Comparison of ENCODE assay signal across 8 mouse cellular contexts in the genomic region with DNA sequence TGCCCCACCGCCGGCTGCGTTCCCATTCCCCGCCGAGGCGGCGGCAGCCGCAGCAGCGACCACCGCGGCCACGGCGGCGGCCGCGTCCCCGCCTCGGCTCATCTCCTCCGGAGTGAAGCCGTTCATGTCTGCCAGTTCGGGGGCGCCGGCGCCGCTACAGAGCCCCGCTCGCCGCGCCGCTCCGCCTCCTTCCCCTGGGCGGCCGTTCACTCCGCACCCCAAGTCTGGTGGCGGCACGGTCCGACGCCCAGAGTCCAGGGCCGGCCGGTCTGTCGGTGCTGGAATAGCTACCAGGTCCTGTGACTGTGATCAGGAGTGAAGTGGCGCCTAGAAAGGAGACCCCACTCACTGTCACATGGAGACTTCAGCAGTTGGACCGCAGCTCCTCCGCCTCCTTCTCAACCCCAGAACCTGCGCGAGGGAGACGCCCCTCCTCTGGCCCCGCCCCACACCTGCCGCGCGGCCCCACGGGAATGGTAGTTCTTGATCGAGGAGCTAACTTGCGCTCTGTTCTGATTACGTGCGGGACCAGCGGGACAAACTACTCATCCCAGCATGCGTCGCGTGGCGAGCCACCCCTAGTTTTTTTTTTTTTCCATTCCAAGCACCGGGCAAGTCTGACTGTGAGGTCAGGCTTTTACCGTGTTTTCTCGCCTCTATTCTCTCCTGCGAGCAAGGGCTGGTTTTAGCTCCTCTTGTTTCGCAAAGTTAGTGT. TPM values are rescaled to one million over a fixed set of nuclear protein-coding genes. Genes with fewer than 3 reads are reported as not detected.
DNase-seq lines count a peak whose midpoint lies in the region; ATAC-seq and TF ChIP-seq lines count a peak whose summit lies in the region.

A gene (minus strand): TSS at position 420 of the 715 bp plus-strand sequence.

- H3K4me3 ChIP-seq in G1E (ENCODE audit: low read depth, low read length) = peak within 1 kb of the TSS; percentile 95
- peak within 1 kb of the TSS; percentile 99 for H3K4me3 ChIP-seq in forebrain, embryonic 16.5 days (replicated peaks; ENCODE audit: low read length)
- H3K4me3 ChIP-seq in layer of hippocampus, adult 2 months = peak within 1 kb of the TSS; percentile 97
- H3K4me3 ChIP-seq in lung, embryonic 14.5 days (ENCODE audit: low read depth, low read length) = peak within 1 kb of the TSS; percentile 87
- peak within 1 kb of the TSS; percentile 84 for H3K4me3 ChIP-seq in olfactory bulb, adult 2 months (ENCODE audit: insufficient read depth, low read depth, low read length)
- H3K4me3 ChIP-seq in thymus, adult 2 months (ENCODE audit: control insufficient read depth, insufficient read depth, low read length) = peak within 1 kb of the TSS; percentile 90

- TF ChIP-seq CTCF in G1E (IDR thresholded peaks at IDR 0.05; ENCODE audit: low read depth, low read length) = no peak
- TF ChIP-seq CTCF in layer of hippocampus, adult 2 months (conservative IDR thresholded peaks at IDR 0.05) = no peak
- TF ChIP-seq CTCF in lung, embryonic 14.5 days (IDR thresholded peaks at IDR 0.05; ENCODE audit: low read depth) = no peak
- TF ChIP-seq CTCF in olfactory bulb, adult 2 months (IDR thresholded peaks at IDR 0.05; ENCODE audit: insufficient read depth, low read depth, low read length) = no peak
- no peak for TF ChIP-seq CTCF in thymus, adult 2 months (IDR thresholded peaks at IDR 0.05; ENCODE audit: borderline replicate concordance, control insufficient read depth, extremely low read depth, insufficient read depth, low read length, poor library complexity)

- peak; percentile 44; the same call in 1 of the 2 replicates for TF ChIP-seq POLR2A in olfactory bulb, adult 2 months (IDR thresholded peaks at IDR 0.05; ENCODE audit: insufficient read depth, low read depth, low read length)
- TF ChIP-seq POLR2A in thymus, adult 2 months (IDR thresholded peaks at IDR 0.05; ENCODE audit: control insufficient read depth, extremely low read depth, insufficient read depth, low read length, poor library complexity) = peak; percentile 78

- peak within 1 kb of the TSS; percentile 82 for H3K4me2 ChIP-seq in forebrain, embryonic 16.5 days (ENCODE audit: low read length)
- peak within 1 kb of the TSS; percentile 78 for H3K4me2 ChIP-seq in lung, embryonic 14.5 days

- peaks cover 25% of the 10 kb centered on the region for H3K36me3 ChIP-seq in G1E (replicated peaks)
- H3K36me3 ChIP-seq in forebrain, embryonic 16.5 days (ENCODE audit: control insufficient read depth, insufficient read depth) = peaks cover 2% of the 10 kb centered on the region; the same call in 1 of the 2 replicates
- H3K36me3 ChIP-seq in lung, embryonic 14.5 days (ENCODE audit: insufficient read depth) = peaks cover 7% of the 10 kb centered on the region; the same call in 1 of the 2 replicates
- no peaks in the 10 kb centered on the region for H3K36me3 ChIP-seq in thymus, adult 2 months (ENCODE audit: control insufficient read depth, insufficient read depth, low read length)

- intact Hi-C loops in heart, postnatal 36 days (cut with DNase I) = loop anchor here (1.0 to 5.0 kb wide), 5 partner anchors 21 to 935 kb away; a partner anchor contains a TSS

- no peaks in the 10 kb centered on the region for H3K27me3 ChIP-seq in G1E (ENCODE audit: insufficient read depth, low read length)
- H3K27me3 ChIP-seq in forebrain, embryonic 16.5 days (replicated peaks; ENCODE audit: control insufficient read depth, insufficient read depth, low read length) = no peaks in the 10 kb centered on the region
- no peaks in the 10 kb centered on the region for H3K27me3 ChIP-seq in lung, embryonic 14.5 days (ENCODE audit: insufficient read depth, low read length)
- no peaks in the 10 kb centered on the region for H3K27me3 ChIP-seq in thymus, adult 2 months (ENCODE audit: control insufficient read depth, insufficient read depth, low read length)

- H3K27ac ChIP-seq in forebrain, embryonic 16.5 days (ENCODE audit: low read length) = peak within 1 kb of the TSS; percentile 99
- peak within 1 kb of the TSS; percentile 88 for H3K27ac ChIP-seq in layer of hippocampus, adult 2 months
- H3K27ac ChIP-seq in lung, embryonic 14.5 days (ENCODE audit: low read depth) = peak within 1 kb of the TSS; percentile 93
- peak within 1 kb of the TSS; percentile 44 for H3K27ac ChIP-seq in olfactory bulb, adult 2 months (ENCODE audit: insufficient read depth, low read depth, low read length)
- peak within 1 kb of the TSS; percentile 81 for H3K27ac ChIP-seq in thymus, adult 2 months (ENCODE audit: control insufficient read depth, insufficient read depth, low read length)

- peak; percentile 84 for DNase-seq in G1E (ENCODE audit: low spot score)
- peak; percentile 97 to 99 for DNase-seq in cerebellum, adult 18-20 months
- peak; percentile 98 to 99 for DNase-seq in heart, postnatal 36 days
- peak; percentile 97 to 99 for DNase-seq in layer of hippocampus, adult 2 months (ENCODE audit: low spot score in 2 of 2)
- peak; percentile 98 for DNase-seq in lung, embryonic 14.5 days
- DNase-seq in thymus, adult 2 months = peak; percentile 99

- ATAC-seq in G1E (ENCODE audit: extremely low read depth, insufficient number of reproducible peaks, low FRiP score, poor library complexity, severe bottlenecking) = peak; percentile 96
- peak; percentile 97 for ATAC-seq in forebrain, embryonic 16.5 days
- ATAC-seq in lung, embryonic 14.5 days (ENCODE audit: insufficient read depth) = peak; percentile 98

- H3K9me3 ChIP-seq in G1E (replicated peaks) = no peaks in the 10 kb centered on the region
- H3K9me3 ChIP-seq in forebrain, embryonic 16.5 days (ENCODE audit: control insufficient read depth, low read length) = no peaks in the 10 kb centered on the region
- H3K9me3 ChIP-seq in lung, embryonic 14.5 days (ENCODE audit: low read depth, low read length) = no peaks in the 10 kb centered on the region

- under 1% methylated on average over 65 of the region's 66 CpGs for WGBS in forebrain, embryonic 16.5 days
- WGBS in lung, embryonic 14.5 days = under 1% methylated on average over 65 of the region's 66 CpGs
- WGBS in olfactory bulb, adult 2 months = under 1% methylated on average over 66 of the region's 66 CpGs
- under 1% methylated on average over 66 of the region's 66 CpGs for WGBS in thymus, adult 2 months

- peaks cover 25% of the 10 kb centered on the region for H3K4me1 ChIP-seq in G1E (ENCODE audit: insufficient read depth, low read depth, low read length)
- peaks cover 7% of the 10 kb centered on the region for H3K4me1 ChIP-seq in forebrain, embryonic 16.5 days (replicated peaks; ENCODE audit: control insufficient read depth, insufficient read depth, low read length)
- peaks cover 2% of the 10 kb centered on the region; the same call in 1 of the 2 replicates for H3K4me1 ChIP-seq in lung, embryonic 14.5 days (ENCODE audit: insufficient read depth)
- no peaks in the 10 kb centered on the region; the same call in 1 of the 2 replicates for H3K4me1 ChIP-seq in olfactory bulb, adult 2 months (ENCODE audit: control insufficient read depth, insufficient read depth, low read length)
- H3K4me1 ChIP-seq in thymus, adult 2 months (replicated peaks; ENCODE audit: control insufficient read depth, insufficient read depth, low read length) = 0 out of 2 replicates have a peak, but pooled peaks cover 2% of the 10 kb centered on the region

- peak within 1 kb of the TSS; percentile 94 for H3K9ac ChIP-seq in forebrain, embryonic 16.5 days (replicated peaks; ENCODE audit: low read depth, low read length)
- peak within 1 kb of the TSS; percentile 87 for H3K9ac ChIP-seq in lung, embryonic 14.5 days

RNA-seq across cellular contexts. Expression of the gene that starts here (rescaled TPM):
- 17.3 and 17.4 TPM in 2 replicates for total RNA-seq in G1E (2014; fragmentation: Nextera tagmentation)
- total RNA-seq in G1E (2017) = 55.5 and 79.5 TPM in 2 replicates
- polyA plus RNA-seq in G1E (2012) = 24.5 and 30.5 TPM in 2 replicates
- polyA plus RNA-seq in forebrain, embryonic 16.5 days (2015; fragmentation: Nextera tagmentation; extraction: Ambion mirVana) = 53.1 and 64.3 TPM in 2 replicates
- 10 to 100 TPM; 13.3 to 17.8 TPM for total RNA-seq in heart, postnatal 36 days (2021)
- total RNA-seq in layer of hippocampus, adult 2 months (2021) = 10 to 100 TPM; 10.4 to 12.6 TPM
- polyA plus RNA-seq in lung, embryonic 14.5 days (2014; fragmentation: Nextera tagmentation; extraction: Ambion mirVana) = 39.3 and 47.4 TPM in 2 replicates
- polyA plus RNA-seq in olfactory bulb, adult 2 months (2012; ENCODE audit: insufficient read depth, insufficient read length, low replicate concordance, missing spikeins) = not detected in 2 replicates
- 19.4 and 27.6 TPM in 2 replicates for polyA plus RNA-seq in thymus, adult 2 months (2012; rRNA removed)

Comparison
In these comparisons a context has a peak if more than half of its experiments do, and no peak if none do; other contexts are left out.
1. Peak in every context shown above with its lines: DNase-seq, ATAC-seq, H3K4me3 ChIP-seq and H3K27ac ChIP-seq.
2. RNA of the gene that starts here (polyA plus RNA-seq): 53.1 to 64.3 TPM in forebrain, embryonic 16.5 days, 39.3 to 47.4 TPM in lung, embryonic 14.5 days, 24.5 to 30.5 TPM in G1E and 19.4 to 27.6 TPM in thymus, adult 2 months; not detected in olfactory bulb, adult 2 months; every median in the first group is over 10 times any median in the second.
3. H3K27ac ChIP-seq: peak in every context shown above with its lines; median percentile 99 in forebrain, embryonic 16.5 days; 93 in lung, embryonic 14.5 days; 88 in layer of hippocampus, adult 2 months; 81 in thymus, adult 2 months; 44 in olfactory bulb, adult 2 months.